Mouse (Mus musculus): ENCODE results near the gene Sertad1. TPM values are rescaled to one million over a fixed set of nuclear protein-coding genes. Genes with fewer than 3 reads are reported as not detected.

Gene Sertad1
- total and polyA plus RNA-seq, 2 experiments from 2014 or later = 5.2 to 7.4 TPM

GRCm38 (mm10) chr7:27520104-27520503 is 33.4 kb downstream of the Sertad1 start:
- H3K27ac ChIP-seq (ENCODE audit: low read depth, low read length) = no peak overlapping the region
- peak; percentile 32 for TF ChIP-seq CTCF (IDR thresholded peaks at IDR 0.05; ENCODE audit: low read depth)
- H3K27me3 ChIP-seq (ENCODE audit: insufficient read depth, low read length) = no peaks in the 10 kb centered on the region
- no peaks in the 10 kb centered on the region for H3K9me3 ChIP-seq (ENCODE audit: low read length)
- no peak for ATAC-seq
- no peak overlapping the region for H3K4me2 ChIP-seq (ENCODE audit: low read depth)
- H3K9ac ChIP-seq = no peak overlapping the region
- H3K4me3 ChIP-seq (ENCODE audit: low read depth, low read length) = no peak overlapping the region
- no peak for DNase-seq
- no peaks in the 10 kb centered on the region for H3K36me3 ChIP-seq (ENCODE audit: insufficient read depth)
- H3K4me1 ChIP-seq (ENCODE audit: insufficient read depth) = no peaks in the 10 kb centered on the region

- Histone ChIP-seq H3K4me2 (ENCODE audit: low read depth) (no peak overlapping the region), H3K27me3 (ENCODE audit: insufficient read depth, low read length) (no peaks in the 10 kb centered on the region), H3K27ac (ENCODE audit: low read depth, low read length) (no peak overlapping the region), H3K4me1 (ENCODE audit: insufficient read depth) (no peaks in the 10 kb centered on the region), H3K36me3 (ENCODE audit: insufficient read depth) (no peaks in the 10 kb centered on the region), H3K9ac (no peak overlapping the region), H3K4me3 (ENCODE audit: low read depth, low read length) (no peak overlapping the region), H3K9me3 (ENCODE audit: low read length) (no peaks in the 10 kb centered on the region)
- ATAC-seq (no peak), DNase-seq (no peak)
- 84% methylated on average over 1 of the region's 1 CpGs for WGBS
- TF ChIP-seq CTCF (IDR thresholded peaks at IDR 0.05; ENCODE audit: low read depth) = no peak
These were observed 33.9 kb downstream of the Sertad1 start for GRCm38 (mm10) chr7:27520599-27520998.

- Histone ChIP-seq H3K4me1 (ENCODE audit: insufficient read depth) (no peaks in the 10 kb centered on the region), H3K27me3 (ENCODE audit: insufficient read depth, low read length) (no peaks in the 10 kb centered on the region), H3K27ac (ENCODE audit: low read depth, low read length) (no peak within 1 kb of the TSS), H3K9ac (no peak within 1 kb of the TSS), H3K4me2 (ENCODE audit: low read depth) (no peak within 1 kb of the TSS), H3K36me3 (ENCODE audit: insufficient read depth) (no peaks in the 10 kb centered on the region), H3K9me3 (ENCODE audit: low read length) (no peaks in the 10 kb centered on the region), H3K4me3 (ENCODE audit: low read depth, low read length) (no peak within 1 kb of the TSS)
- TF ChIP-seq CTCF (IDR thresholded peaks at IDR 0.05; ENCODE audit: low read depth) = no peak
- 55% methylated on average over 5 of the region's 5 CpGs for WGBS
- ATAC-seq = no peak
- DNase-seq = no peak
These were observed 36.3 kb downstream of the Sertad1 start, which contains the start of gene Hipk4 for GRCm38 (mm10) chr7:27522967-27523366. TSS of gene Hipk4 (plus strand) at chr7:27523267.

GRCm38 (mm10) chr7:27523805-27524204 is 37.1 kb downstream of the Sertad1 start:
- no peak overlapping the region for H3K9ac ChIP-seq
- ATAC-seq = no peak
- no peak overlapping the region for H3K4me3 ChIP-seq (ENCODE audit: low read depth, low read length)
- H3K27me3 ChIP-seq (ENCODE audit: insufficient read depth, low read length) = no peaks in the 10 kb centered on the region
- 0 out of 2 replicates have a peak, but pooled peaks cover 1% of the 10 kb centered on the region for H3K36me3 ChIP-seq (ENCODE audit: insufficient read depth)
- no peaks in the 10 kb centered on the region for H3K4me1 ChIP-seq (ENCODE audit: insufficient read depth)
- H3K9me3 ChIP-seq (ENCODE audit: low read length) = no peaks in the 10 kb centered on the region
- TF ChIP-seq CTCF (IDR thresholded peaks at IDR 0.05; ENCODE audit: low read depth) = no peak
- DNase-seq = no peak
- no peak overlapping the region for H3K4me2 ChIP-seq (ENCODE audit: low read depth)
- H3K27ac ChIP-seq (ENCODE audit: low read depth, low read length) = no peak overlapping the region
- WGBS = 96% methylated on average over 13 of the region's 13 CpGs

GRCm38 (mm10) chr7:27526039-27526827 is 39.5 kb downstream of the Sertad1 start:
- peak; percentile 89 for ATAC-seq
- TF ChIP-seq CTCF (IDR thresholded peaks at IDR 0.05; ENCODE audit: low read depth) = peak; percentile 96
- 20% methylated on average over 10 of the region's 10 CpGs for WGBS

DNA sequence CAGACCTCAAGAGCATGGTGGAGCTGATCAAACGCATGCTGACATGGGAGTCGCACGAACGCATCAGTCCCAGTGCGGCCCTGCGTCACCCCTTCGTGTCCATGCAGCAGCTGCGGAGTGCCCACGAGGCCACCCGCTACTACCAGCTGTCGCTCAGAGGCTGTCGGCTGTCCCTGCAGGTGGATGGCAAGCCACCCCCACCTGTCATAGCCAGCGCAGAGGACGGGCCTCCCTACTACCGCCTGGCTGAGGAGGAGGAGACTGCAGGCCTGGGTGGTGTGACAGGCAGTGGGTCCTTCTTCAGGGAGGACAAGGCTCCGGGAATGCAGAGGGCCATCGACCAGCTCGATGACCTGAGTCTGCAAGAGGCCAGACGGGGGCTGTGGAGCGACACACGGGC is 42.4 kb downstream of the Sertad1 start:
- Histone ChIP-seq H3K36me3 (ENCODE audit: insufficient read depth) (peaks cover 39% of the 10 kb centered on the region), H3K27me3 (ENCODE audit: insufficient read depth, low read length) (no peaks in the 10 kb centered on the region), H3K4me2 (ENCODE audit: low read depth) (no peak overlapping the region), H3K9ac (no peak overlapping the region), H3K4me1 (ENCODE audit: insufficient read depth) (no peaks in the 10 kb centered on the region), H3K9me3 (ENCODE audit: low read length) (no peaks in the 10 kb centered on the region), H3K27ac (ENCODE audit: low read depth, low read length) (no peak overlapping the region), H3K4me3 (ENCODE audit: low read depth, low read length) (no peak overlapping the region)
- 85% methylated on average over 21 of the region's 21 CpGs for WGBS
- no peak for DNase-seq
- no peak for TF ChIP-seq CTCF (IDR thresholded peaks at IDR 0.05; ENCODE audit: low read depth)
- ATAC-seq = no peak

More at GRCm38 (mm10) chr7:27526039-27526827, 39.5 kb downstream of the Sertad1 start:
- Histone ChIP-seq H3K27ac (ENCODE audit: low read depth, low read length) (no peak overlapping the region), H3K4me3 (ENCODE audit: low read depth, low read length) (no peak overlapping the region), H3K9ac (no peak overlapping the region), H3K36me3 (ENCODE audit: insufficient read depth) (peaks cover 15% of the 10 kb centered on the region), H3K27me3 (ENCODE audit: insufficient read depth, low read length) (no peaks in the 10 kb centered on the region), H3K4me2 (ENCODE audit: low read depth) (no peak overlapping the region), H3K4me1 (ENCODE audit: insufficient read depth) (no peaks in the 10 kb centered on the region), H3K9me3 (ENCODE audit: low read length) (no peaks in the 10 kb centered on the region)
- DNase-seq = peak; percentile 91

GRCm38 (mm10) chr7:27530937-27531336 is 44.2 kb downstream of the Sertad1 start:
- Histone ChIP-seq H3K36me3 (ENCODE audit: insufficient read depth) (peaks cover 52% of the 10 kb centered on the region), H3K9ac (no peak overlapping the region), H3K27ac (ENCODE audit: low read depth, low read length) (no peak overlapping the region), H3K9me3 (ENCODE audit: low read length) (no peaks in the 10 kb centered on the region), H3K27me3 (ENCODE audit: insufficient read depth, low read length) (no peaks in the 10 kb centered on the region), H3K4me1 (ENCODE audit: insufficient read depth) (no peaks in the 10 kb centered on the region), H3K4me3 (ENCODE audit: low read depth, low read length) (no peak overlapping the region), H3K4me2 (ENCODE audit: low read depth) (no peak overlapping the region)
- no peak for ATAC-seq
- DNase-seq = no peak
- 0 out of 2 replicates have a peak, but pooled peaks have one; percentile 7 for TF ChIP-seq CTCF (IDR thresholded peaks at IDR 0.05; ENCODE audit: low read depth)
- 78% methylated on average over 3 of the region's 3 CpGs for WGBS

Data from forebrain, postnatal 0 days (tissue).